Mouse (Mus musculus): Measurements from ENCODE around the gene Vmp1. TPM values are rescaled to one million over a fixed set of nuclear protein-coding genes. Genes with fewer than 3 reads are reported as not detected.

The Vmp1 gene
- total RNA-seq, 1 experiment = 107 TPM

DNA sequence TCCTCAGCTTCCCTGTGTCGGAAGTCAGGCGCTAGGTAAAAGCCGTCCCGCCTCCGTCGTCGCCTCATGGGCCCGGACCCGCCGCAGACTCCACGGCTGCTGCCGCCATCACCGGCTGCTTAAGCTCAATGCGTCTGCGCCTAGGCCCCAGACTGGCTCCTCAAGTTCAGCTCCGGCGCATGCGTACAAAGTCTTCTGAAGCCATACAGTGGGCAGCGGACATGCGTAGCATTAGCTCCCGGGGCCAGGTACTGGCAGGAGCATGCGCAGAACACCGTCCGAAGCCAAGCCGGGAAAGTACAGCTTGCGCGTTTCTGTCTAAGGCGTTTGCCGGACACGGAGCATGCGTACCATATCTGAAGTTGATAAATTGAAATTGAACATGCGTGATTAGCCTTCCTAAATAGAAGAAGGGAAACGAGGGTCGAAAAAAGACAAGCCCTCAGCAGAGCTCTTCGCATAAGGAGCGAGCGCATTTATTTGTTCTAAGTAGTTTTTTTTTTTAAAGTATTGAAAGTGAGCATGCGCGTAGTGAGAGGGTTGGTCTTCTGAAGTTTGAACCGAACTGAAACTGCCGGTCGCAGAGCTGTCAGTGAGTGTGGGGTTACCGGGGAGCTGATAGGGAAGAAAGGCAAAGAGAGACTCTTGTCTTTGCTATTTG, 138.9 kb downstream of the Vmp1 start, which contains the start of the genes Rps6kb1 and Tubd1:
Gene Rps6kb1, minus strand, starts transcription at position 167 of the 661 bp plus-strand sequence.
Gene Tubd1, plus strand, starts transcription at position 353 of the 661 bp plus-strand sequence.
- in situ Hi-C loops (cut with MboI; ENCODE audit: low sequenced_read_pairs in 2 of 2, unreplicated experiment in 2 of 2) = no loop called here
- Histone ChIP-seq H3K4me3 (ENCODE audit: insufficient read depth in 1 of 2, low read depth in 1 of 2, low read length in 2 of 2, poor library complexity in 1 of 2, severe bottlenecking in 1 of 2) (peak within 1 kb of the TSS; percentile 70 to 85), H3K9me3 (ENCODE audit: control insufficient read depth, insufficient read depth, low read depth, low read length) (no peaks in the 10 kb centered on the region), H3K36me3 (ENCODE audit: control insufficient read depth, insufficient read depth, low read length, poor library complexity, severe bottlenecking) (no peaks in the 10 kb centered on the region; the same call in 1 of the 2 replicates), H3K27ac (ENCODE audit: insufficient read depth, low read depth, low read length, poor library complexity, severe bottlenecking) (peak within 1 kb of the TSS; percentile 51), H3K9ac (ENCODE audit: insufficient read depth, low read depth, low read length, poor library complexity, severe bottlenecking) (peak within 1 kb of the TSS; percentile 94), H3K4me1 (ENCODE audit: control insufficient read depth in 2 of 2, insufficient read depth in 2 of 2, low read length in 2 of 2, poor library complexity in 1 of 2) (no peaks in the 10 kb centered on the region; a peak in 1 of 4 replicates)
- peak; percentile 94 for TF ChIP-seq ZNF384 (IDR thresholded peaks at IDR 0.05; ENCODE audit: low read depth, low read length)
- TF ChIP-seq MAFK (IDR thresholded peaks at IDR 0.05; ENCODE audit: insufficient read depth, low read depth, low read length) = peak; percentile 35; the same call in 1 of the 2 replicates
- no peak for TF ChIP-seq CHD2 (IDR thresholded peaks at IDR 0.05; ENCODE audit: low read depth, low read length)
- peak; percentile 92 for TF ChIP-seq HCFC1 (IDR thresholded peaks at IDR 0.05; ENCODE audit: borderline replicate concordance, insufficient read depth, low read length)
- peak; percentile 100 for DNase-seq (ENCODE audit: low read depth, low spot score)

DNA sequence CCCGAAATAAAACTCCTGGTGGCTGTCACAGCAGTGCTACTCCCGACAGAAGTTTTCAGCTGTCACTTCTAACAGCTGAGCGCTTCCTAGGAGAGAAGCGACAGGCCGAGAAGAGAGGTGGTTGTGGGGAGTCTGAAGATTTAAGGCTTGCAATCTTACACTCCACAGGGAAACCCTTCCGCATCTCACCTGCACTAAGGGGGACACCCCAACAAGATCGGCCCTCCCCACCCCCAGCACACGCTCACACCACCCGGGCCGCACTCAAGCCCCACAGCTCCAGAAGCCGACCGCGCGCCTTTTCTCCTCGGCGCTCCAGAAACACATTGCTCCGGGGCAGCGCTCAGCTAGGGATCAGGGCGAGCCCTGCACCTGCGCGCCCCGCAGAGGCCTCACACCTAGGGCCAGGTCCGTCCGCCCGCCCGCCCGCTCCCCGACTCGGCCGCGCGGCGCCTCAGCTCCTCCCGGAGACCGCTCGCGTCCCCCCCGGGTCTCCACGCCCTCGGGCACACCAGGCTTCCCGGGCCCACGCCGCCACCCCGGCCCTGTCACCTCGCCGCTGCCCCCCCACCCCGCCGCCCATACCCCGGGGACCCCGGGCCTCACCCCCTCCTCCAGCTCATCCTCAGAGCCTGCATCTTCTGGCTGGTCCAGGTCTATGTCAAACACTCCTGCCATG, 139.5 kb downstream of the Vmp1 start:
- H3K4me1 ChIP-seq (ENCODE audit: control insufficient read depth in 2 of 2, insufficient read depth in 2 of 2, low read length in 2 of 2, poor library complexity in 1 of 2) = no peaks in the 10 kb centered on the region; a peak in 1 of 4 replicates
- in situ Hi-C loops (cut with MboI; ENCODE audit: low sequenced_read_pairs in 2 of 2, unreplicated experiment in 2 of 2) = no loop called here
- TF ChIP-seq ZC3H11A (IDR thresholded peaks at IDR 0.05; ENCODE audit: borderline replicate concordance, low read depth, low read length) (no peak), HCFC1 (IDR thresholded peaks at IDR 0.05; ENCODE audit: borderline replicate concordance, insufficient read depth, low read length) (no peak), MAFK (IDR thresholded peaks at IDR 0.05; ENCODE audit: insufficient read depth, low read depth, low read length) (no peak)
- H3K9me3 ChIP-seq (ENCODE audit: control insufficient read depth, insufficient read depth, low read depth, low read length) = no peaks in the 10 kb centered on the region
- peak overlapping the region; percentile 51 for H3K27ac ChIP-seq (ENCODE audit: insufficient read depth, low read depth, low read length, poor library complexity, severe bottlenecking)
- peak; percentile 17 for DNase-seq (ENCODE audit: low read depth, low spot score)
- H3K4me3 ChIP-seq (ENCODE audit: insufficient read depth in 1 of 2, low read depth in 1 of 2, low read length in 2 of 2, poor library complexity in 1 of 2, severe bottlenecking in 1 of 2) = peak overlapping the region; percentile 70 to 85
- H3K36me3 ChIP-seq (ENCODE audit: control insufficient read depth, insufficient read depth, low read length, poor library complexity, severe bottlenecking) = no peaks in the 10 kb centered on the region; the same call in 1 of the 2 replicates
- peak overlapping the region; percentile 94 for H3K9ac ChIP-seq (ENCODE audit: insufficient read depth, low read depth, low read length, poor library complexity, severe bottlenecking)

DNA sequence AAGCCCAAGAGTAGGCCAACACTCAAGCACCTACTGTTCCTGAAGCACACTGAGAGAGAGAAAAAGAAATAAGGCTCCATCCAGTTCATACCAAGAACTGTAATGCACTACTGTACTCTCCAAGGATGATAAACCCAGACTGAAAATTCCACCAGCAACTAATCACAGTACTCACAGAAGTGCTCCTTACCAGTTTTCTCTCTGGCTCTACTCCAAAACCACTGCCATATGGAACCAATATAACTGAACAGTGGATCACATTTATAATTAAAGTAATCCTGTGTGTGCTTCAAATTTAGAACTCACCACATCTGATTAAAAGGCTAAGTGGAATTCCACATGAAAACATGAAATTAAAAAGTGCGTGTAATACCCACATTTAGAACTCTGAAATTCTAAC, 140.8 kb downstream of the Vmp1 start:
- H3K4me1 ChIP-seq (ENCODE audit: control insufficient read depth in 2 of 2, insufficient read depth in 2 of 2, low read length in 2 of 2, poor library complexity in 1 of 2) = no peaks in the 10 kb centered on the region; a peak in 1 of 4 replicates
- in situ Hi-C loops (cut with MboI; ENCODE audit: low sequenced_read_pairs in 2 of 2, unreplicated experiment in 2 of 2) = no loop called here
- no peak overlapping the region for H3K27ac ChIP-seq (ENCODE audit: insufficient read depth, low read depth, low read length, poor library complexity, severe bottlenecking)
- H3K4me3 ChIP-seq (ENCODE audit: insufficient read depth in 1 of 2, low read depth in 1 of 2, low read length in 2 of 2, poor library complexity in 1 of 2, severe bottlenecking in 1 of 2) = no peak overlapping the region
- H3K36me3 ChIP-seq (ENCODE audit: control insufficient read depth, insufficient read depth, low read length, poor library complexity, severe bottlenecking) = no peaks in the 10 kb centered on the region; the same call in 1 of the 2 replicates
- no peak for TF ChIP-seq CHD2 (IDR thresholded peaks at IDR 0.05; ENCODE audit: low read depth, low read length)
- no peak for TF ChIP-seq ZNF384 (IDR thresholded peaks at IDR 0.05; ENCODE audit: low read depth, low read length)
- no peak for TF ChIP-seq MAFK (IDR thresholded peaks at IDR 0.05; ENCODE audit: insufficient read depth, low read depth, low read length)
- no peak for TF ChIP-seq ZC3H11A (IDR thresholded peaks at IDR 0.05; ENCODE audit: borderline replicate concordance, low read depth, low read length)
- TF ChIP-seq HCFC1 (IDR thresholded peaks at IDR 0.05; ENCODE audit: borderline replicate concordance, insufficient read depth, low read length) = no peak
- no peak for DNase-seq (ENCODE audit: low read depth, low spot score)
- H3K9ac ChIP-seq (ENCODE audit: insufficient read depth, low read depth, low read length, poor library complexity, severe bottlenecking) = peak overlapping the region; percentile 43; the same call in 1 of the 2 replicates
- no peaks in the 10 kb centered on the region for H3K9me3 ChIP-seq (ENCODE audit: control insufficient read depth, insufficient read depth, low read depth, low read length)

DNA sequence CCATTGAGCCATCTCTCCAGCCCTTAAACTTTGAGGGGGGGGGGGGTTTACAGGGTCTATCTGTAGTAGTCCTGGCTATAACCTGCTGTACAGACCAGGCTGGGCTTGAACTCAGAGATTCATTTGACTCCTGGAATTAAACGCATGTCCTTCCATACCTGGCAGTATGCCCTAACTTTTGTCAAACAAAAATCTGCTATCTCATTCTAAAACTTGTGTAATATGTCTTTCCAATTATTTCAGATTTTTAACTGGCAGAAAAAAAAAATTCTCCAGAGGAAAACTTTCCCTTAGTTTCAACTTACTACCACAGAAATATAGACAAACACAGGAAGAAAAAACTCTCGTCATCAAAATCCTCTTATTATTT, 143.2 kb downstream of the Vmp1 start:
- Histone ChIP-seq H3K4me1 (ENCODE audit: control insufficient read depth in 2 of 2, insufficient read depth in 2 of 2, low read length in 2 of 2, poor library complexity in 1 of 2) (no peaks in the 10 kb centered on the region; a peak in 1 of 4 replicates), H3K4me3 (ENCODE audit: insufficient read depth in 1 of 2, low read depth in 1 of 2, low read length in 2 of 2, poor library complexity in 1 of 2, severe bottlenecking in 1 of 2) (no peak overlapping the region), H3K9ac (ENCODE audit: insufficient read depth, low read depth, low read length, poor library complexity, severe bottlenecking) (no peak overlapping the region), H3K9me3 (ENCODE audit: control insufficient read depth, insufficient read depth, low read depth, low read length) (no peaks in the 10 kb centered on the region), H3K27ac (ENCODE audit: insufficient read depth, low read depth, low read length, poor library complexity, severe bottlenecking) (no peak overlapping the region), H3K36me3 (ENCODE audit: control insufficient read depth, insufficient read depth, low read length, poor library complexity, severe bottlenecking) (no peaks in the 10 kb centered on the region; the same call in 1 of the 2 replicates)
- DNase-seq (ENCODE audit: low read depth, low spot score) = no peak
- in situ Hi-C loops (cut with MboI; ENCODE audit: low sequenced_read_pairs in 2 of 2, unreplicated experiment in 2 of 2) = no loop called here
- TF ChIP-seq ZC3H11A (IDR thresholded peaks at IDR 0.05; ENCODE audit: borderline replicate concordance, low read depth, low read length) = no peak
- TF ChIP-seq ZNF384 (IDR thresholded peaks at IDR 0.05; ENCODE audit: low read depth, low read length) = no peak
- TF ChIP-seq MAFK (IDR thresholded peaks at IDR 0.05; ENCODE audit: insufficient read depth, low read depth, low read length) = no peak

Data from ES-E14 (cell line).